In genomic region chr7:25433007-25433541, GRCm38 (mm10) we compare ENCODE assay signal across 10 mouse cellular contexts. TPM values are rescaled to one million over a fixed set of nuclear protein-coding genes. Genes with fewer than 3 reads are reported as not detected.
DNase-seq lines count a peak whose midpoint lies in the region; ATAC-seq lines count a peak whose summit lies in the region.
"Had no signal": no experiment of that assay in that cellular context is flagged by ENCODE, and none has a peak within 500 bp of the region (broad histone marks: within the 10 kb centered on the region; RNA-seq: fewer than 3 reads in every experiment).

No protein-coding gene starts in this region.

- no peaks in the 10 kb centered on the region for H3K27me3 ChIP-seq in midbrain, embryonic 10.5 days (ENCODE audit: low read depth, poor library complexity, severe bottlenecking)
- no peaks in the 10 kb centered on the region for H3K27me3 ChIP-seq in midbrain, embryonic 13.5 days
- H3K27me3 ChIP-seq in embryonic facial prominence, embryonic 15.5 days = no peaks in the 10 kb centered on the region
- no peaks in the 10 kb centered on the region for H3K27me3 ChIP-seq in stomach, embryonic 14.5 days (ENCODE audit: control insufficient read depth, insufficient read depth, low read length)
- H3K27me3 ChIP-seq: midbrain, embryonic 12.5 days had no signal

- no peak for ATAC-seq in midbrain, embryonic 13.5 days
- 0 out of 2 replicates have a peak, but pooled peaks have one; percentile 47 for ATAC-seq in embryonic facial prominence, embryonic 15.5 days (ENCODE audit: insufficient number of reproducible peaks, low FRiP score, low TSS enrichment, low read depth)
- peak; percentile 73 for ATAC-seq in stomach, embryonic 14.5 days (ENCODE audit: insufficient number of reproducible peaks, insufficient read depth, low FRiP score, low read depth)
- ATAC-seq in erythroblast, adult 5-6 weeks (replicated peaks; ENCODE audit: low FRiP score, poor library complexity, severe bottlenecking) = no peak

- DNase-seq in midbrain, embryonic 10.5 days (ENCODE audit: low spot score) = no peak
- peak; percentile 29 to 54 for DNase-seq in kidney, postnatal 36 days
- DNase-seq in MN1 (ENCODE audit: low spot score) = no peak
- no peak for DNase-seq in adrenal gland, postnatal 25 days

- no peak overlapping the region for H3K9ac ChIP-seq in midbrain, embryonic 13.5 days (replicated peaks)
- no peak overlapping the region for H3K9ac ChIP-seq in embryonic facial prominence, embryonic 15.5 days
- H3K9ac ChIP-seq in stomach, embryonic 14.5 days (replicated peaks; ENCODE audit: low read depth, low read length) = no peak overlapping the region
- H3K9ac ChIP-seq: midbrain, embryonic 12.5 days had no signal

- peaks cover 15% of the 10 kb centered on the region for H3K4me1 ChIP-seq in midbrain, embryonic 10.5 days
- H3K4me1 ChIP-seq in midbrain, embryonic 13.5 days (replicated peaks) = peaks cover 8% of the 10 kb centered on the region
- H3K4me1 ChIP-seq in embryonic facial prominence, embryonic 15.5 days = peaks cover 8% of the 10 kb centered on the region; the same call in 1 of the 2 replicates
- peaks cover 10% of the 10 kb centered on the region; the same call in 1 of the 2 replicates for H3K4me1 ChIP-seq in stomach, embryonic 14.5 days (ENCODE audit: control insufficient read depth, insufficient read depth, low read length)

- no peaks in the 10 kb centered on the region for H3K36me3 ChIP-seq in midbrain, embryonic 10.5 days
- no peaks in the 10 kb centered on the region for H3K36me3 ChIP-seq in midbrain, embryonic 13.5 days
- no peaks in the 10 kb centered on the region for H3K36me3 ChIP-seq in embryonic facial prominence, embryonic 15.5 days
- H3K36me3 ChIP-seq in stomach, embryonic 14.5 days (ENCODE audit: control insufficient read depth, insufficient read depth, low read length) = no peaks in the 10 kb centered on the region
- H3K36me3 ChIP-seq: midbrain, embryonic 12.5 days had no signal

- WGBS in midbrain, embryonic 10.5 days = 20% methylated on average over 5 of the region's 5 CpGs
- 18% methylated on average over 5 of the region's 5 CpGs for WGBS in midbrain, embryonic 13.5 days
- WGBS in embryonic facial prominence, embryonic 15.5 days = 19% methylated on average over 5 of the region's 5 CpGs
- WGBS in stomach, embryonic 14.5 days = 23% methylated on average over 5 of the region's 5 CpGs

- no peak overlapping the region for H3K4me3 ChIP-seq in midbrain, embryonic 10.5 days
- H3K4me3 ChIP-seq in midbrain, embryonic 13.5 days (replicated peaks) = no peak overlapping the region
- H3K4me3 ChIP-seq in embryonic facial prominence, embryonic 15.5 days (replicated peaks) = no peak overlapping the region
- no peak overlapping the region for H3K4me3 ChIP-seq in stomach, embryonic 14.5 days (ENCODE audit: low read depth, low read length)
- H3K4me3 ChIP-seq: midbrain, embryonic 12.5 days had no signal

- H3K27ac ChIP-seq in midbrain, embryonic 10.5 days (replicated peaks) = peak overlapping the region; percentile 75
- no peak overlapping the region for H3K27ac ChIP-seq in midbrain, embryonic 13.5 days
- H3K27ac ChIP-seq in embryonic facial prominence, embryonic 15.5 days (replicated peaks) = 0 out of 2 replicates have a peak overlapping the region, but pooled peaks have one; percentile 48
- H3K27ac ChIP-seq in stomach, embryonic 14.5 days (ENCODE audit: low read length) = peak overlapping the region; percentile 66; the same call in 1 of the 2 replicates
- H3K27ac ChIP-seq: midbrain, embryonic 12.5 days had no signal

- no peak overlapping the region for H3K4me2 ChIP-seq in midbrain, embryonic 13.5 days (replicated peaks)
- H3K4me2 ChIP-seq in embryonic facial prominence, embryonic 15.5 days (replicated peaks) = no peak overlapping the region
- H3K4me2 ChIP-seq in stomach, embryonic 14.5 days (replicated peaks; ENCODE audit: low read depth, low read length) = no peak overlapping the region
- H3K4me2 ChIP-seq: midbrain, embryonic 12.5 days had no signal

- no peaks in the 10 kb centered on the region for H3K9me3 ChIP-seq in midbrain, embryonic 10.5 days (replicated peaks)
- no peaks in the 10 kb centered on the region for H3K9me3 ChIP-seq in midbrain, embryonic 13.5 days
- no peaks in the 10 kb centered on the region for H3K9me3 ChIP-seq in embryonic facial prominence, embryonic 15.5 days (replicated peaks)
- no peaks in the 10 kb centered on the region for H3K9me3 ChIP-seq in stomach, embryonic 14.5 days (ENCODE audit: control insufficient read depth, low read depth, low read length)
- H3K9me3 ChIP-seq: midbrain, embryonic 12.5 days had no signal

RNA-seq across cellular contexts. Expression of gene Cxcl17, which starts 20.4 kb away (rescaled TPM):
- 0.31 and 0.37 TPM in 2 replicates for polyA plus RNA-seq in midbrain, embryonic 10.5 days (2016; fragmentation: Nextera tagmentation; extraction: Ambion mirVana)
- polyA plus RNA-seq in midbrain, embryonic 13.5 days (2015; fragmentation: Nextera tagmentation; extraction: Ambion mirVana) = 0.51 and 0.73 TPM in 2 replicates
- polyA plus RNA-seq in embryonic facial prominence, embryonic 15.5 days (2015; fragmentation: Nextera tagmentation; extraction: Ambion mirVana) = 1.9 and 4.3 TPM in 2 replicates
- 0.58 TPM in 1 of 2 replicates, not detected in the other for polyA plus RNA-seq in stomach, embryonic 14.5 days (2014; fragmentation: Nextera tagmentation; extraction: Ambion mirVana)
- total RNA-seq in erythroblast, adult 5-6 weeks (2015; ENCODE audit: low replicate concordance) = not detected in 2 replicates
- not detected in 2 replicates for total RNA-seq in erythroblast, adult 5-6 weeks (2017; ENCODE audit: low replicate concordance)
- not detected in 2 replicates for total RNA-seq in adrenal gland, postnatal 25 days (2021)
- polyA plus RNA-seq: embryonic facial prominence, embryonic 11.5 days had no signal

RNA-seq across cellular contexts. Expression of gene Lipe, which starts 34.6 kb away (rescaled TPM):
- 4.7 and 7.0 TPM in 2 replicates for polyA plus RNA-seq in midbrain, embryonic 10.5 days (2016; fragmentation: Nextera tagmentation; extraction: Ambion mirVana)
- 8.4 and 9.9 TPM in 2 replicates for polyA plus RNA-seq in midbrain, embryonic 13.5 days (2015; fragmentation: Nextera tagmentation; extraction: Ambion mirVana)
- polyA plus RNA-seq in embryonic facial prominence, embryonic 15.5 days (2015; fragmentation: Nextera tagmentation; extraction: Ambion mirVana) = 8.3 and 10.2 TPM in 2 replicates
- polyA plus RNA-seq in stomach, embryonic 14.5 days (2014; fragmentation: Nextera tagmentation; extraction: Ambion mirVana) = 3.7 and 5.3 TPM in 2 replicates
- total RNA-seq in erythroblast, adult 5-6 weeks (2015; ENCODE audit: low replicate concordance) = 2.5 and 11.3 TPM in 2 replicates
- total RNA-seq in erythroblast, adult 5-6 weeks (2017; ENCODE audit: low replicate concordance) = 4.5 and 6.7 TPM in 2 replicates
- 295 and 303 TPM in 2 replicates for total RNA-seq in adrenal gland, postnatal 25 days (2021)

RNA-seq across cellular contexts. Expression of gene Ceacam1, which starts 44.3 kb away (rescaled TPM):
- polyA plus RNA-seq in midbrain, embryonic 10.5 days (2016; fragmentation: Nextera tagmentation; extraction: Ambion mirVana) = 0.53 and 0.61 TPM in 2 replicates
- polyA plus RNA-seq in midbrain, embryonic 13.5 days (2015; fragmentation: Nextera tagmentation; extraction: Ambion mirVana) = 0.34 and 0.43 TPM in 2 replicates
- polyA plus RNA-seq in embryonic facial prominence, embryonic 15.5 days (2015; fragmentation: Nextera tagmentation; extraction: Ambion mirVana) = 6.7 and 7.1 TPM in 2 replicates
- 14.8 and 21.2 TPM in 2 replicates for polyA plus RNA-seq in stomach, embryonic 14.5 days (2014; fragmentation: Nextera tagmentation; extraction: Ambion mirVana)
- 72.6 and 100 TPM in 2 replicates for total RNA-seq in erythroblast, adult 5-6 weeks (2015; ENCODE audit: low replicate concordance)
- 14.9 and 27.1 TPM in 2 replicates for total RNA-seq in erythroblast, adult 5-6 weeks (2017; ENCODE audit: low replicate concordance)
- 19.9 and 22.7 TPM in 2 replicates for total RNA-seq in adrenal gland, postnatal 25 days (2021)

Comparison
In these comparisons a context has a peak if more than half of its experiments do, and no peak if none do; other contexts are left out.
1. DNase-seq: peak in kidney, postnatal 36 days (2 of 2); none in midbrain, embryonic 10.5 days (single experiment), MN1 (single experiment) and adrenal gland, postnatal 25 days (single experiment).
2. ATAC-seq: peak in embryonic facial prominence, embryonic 15.5 days (single experiment) and stomach, embryonic 14.5 days (single experiment); none in midbrain, embryonic 13.5 days (single experiment) and erythroblast, adult 5-6 weeks (single experiment).